Mouse (Mus musculus) neural tube, embryonic 13.5 days (tissue): Measurements from ENCODE around the gene Tgfb2. TPM values are rescaled to one million over a fixed set of nuclear protein-coding genes. Genes with fewer than 3 reads are reported as not detected.

Experiments
- ATAC-seq: fragments of 200-750 bp; cut with Nextera tagmentation; 2 replicates; pipeline ENCODE4 v1.8.0; 2017; ENCODE audit warnings: low read depth, mild to moderate bottlenecking, moderate TSS enrichment, moderate library complexity
- H3K27ac ChIP-seq: fragments of 300-500 bp; sonication (generic); replicated peaks from 2 replicates; pipeline ENCODE4 v1.5.1; 2015; ENCODE audit warnings: moderate library complexity, mild to moderate bottlenecking, inconsistent platforms
- H3K27me3 ChIP-seq: fragments of 300-500 bp; sonication (generic); 2 replicates; pipeline ENCODE4 v1.6.1; 2015; ENCODE audit warnings: mild to moderate bottlenecking, inconsistent platforms
- H3K36me3 ChIP-seq: fragments of 300-500 bp; sonication (generic); 2 replicates; pipeline ENCODE4 v1.6.1; 2015; ENCODE audit warnings: mild to moderate bottlenecking, inconsistent platforms
- H3K4me1 ChIP-seq: fragments of 300-500 bp; sonication (generic); replicated peaks from 2 replicates; pipeline ENCODE4 v1.6.1; 2015; ENCODE audit warnings: inconsistent platforms
- H3K4me2 ChIP-seq: fragments of 300-500 bp; sonication (generic); 2 replicates; pipeline ENCODE4 v1.6.1; 2015; ENCODE audit warnings: inconsistent platforms, mild to moderate bottlenecking, moderate library complexity
- H3K4me3 ChIP-seq: fragments of 300-500 bp; sonication (generic); 2 replicates; pipeline ENCODE4 v1.5.1; 2015; ENCODE audit warnings: mild to moderate bottlenecking, inconsistent platforms
- H3K9ac ChIP-seq: fragments of 300-500 bp; sonication (generic); 2 replicates; pipeline ENCODE4 v1.6.1; 2015; ENCODE audit warnings: moderate library complexity, mild to moderate bottlenecking, inconsistent platforms
- H3K9me3 ChIP-seq: fragments of 300-500 bp; sonication (generic); 2 replicates; pipeline ENCODE4 v1.6.1; 2016; ENCODE audit warnings: inconsistent platforms
- WGBS: fragments of 180-500 bp; shearing (Covaris S2); methylation state at CpG from one replicate; pipeline ENCODE4 v1.1.7; 2015; 5-methylcytosine and 5-hydroxymethylcytosine counted together
- polyA plus RNA-seq: library from polyadenylated mRNA; unstranded; fragments of >200 nt; fragmentation: Nextera tagmentation; extraction: Ambion mirVana; gene quantifications from 2 replicates; pipeline ENCODE4 v1.2.1, GENCODE M21; 2015

The Tgfb2 gene
- polyA plus RNA-seq, 1 experiment from 2014 or later: 24.0 TPM

DNA sequence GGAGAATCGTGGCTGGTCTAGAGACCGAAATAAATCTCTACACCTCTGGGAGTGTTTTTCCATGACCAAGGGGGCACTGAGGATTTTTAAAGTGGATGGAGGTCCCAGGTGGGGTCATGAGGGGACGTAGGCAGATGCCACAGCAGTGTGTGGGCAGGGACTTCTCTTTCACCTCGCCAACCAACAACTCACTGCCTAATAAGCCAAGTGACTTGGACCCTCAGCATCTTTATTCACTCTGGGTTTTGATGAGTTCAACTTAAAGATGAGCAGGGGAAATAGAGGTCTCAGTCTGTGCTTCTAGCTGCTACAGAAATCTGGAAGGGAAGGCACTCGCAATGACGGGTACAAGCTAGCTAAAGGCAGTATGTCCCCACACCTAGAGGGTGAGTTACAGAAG, 74.3 kb downstream of the Tgfb2 start:
- H3K4me3 ChIP-seq: no peak overlapping the region
- no peak overlapping the region for H3K4me2 ChIP-seq
- no peaks in the 10 kb centered on the region for H3K27me3 ChIP-seq
- H3K36me3 ChIP-seq: no peaks in the 10 kb centered on the region
- no peaks in the 10 kb centered on the region for H3K9me3 ChIP-seq
- no peak for ATAC-seq
- H3K9ac ChIP-seq: no peak overlapping the region
- H3K4me1 ChIP-seq: peaks cover 12% of the 10 kb centered on the region
- WGBS: 84% methylated on average over 6 of the region's 6 CpGs
- no peak overlapping the region for H3K27ac ChIP-seq

DNA sequence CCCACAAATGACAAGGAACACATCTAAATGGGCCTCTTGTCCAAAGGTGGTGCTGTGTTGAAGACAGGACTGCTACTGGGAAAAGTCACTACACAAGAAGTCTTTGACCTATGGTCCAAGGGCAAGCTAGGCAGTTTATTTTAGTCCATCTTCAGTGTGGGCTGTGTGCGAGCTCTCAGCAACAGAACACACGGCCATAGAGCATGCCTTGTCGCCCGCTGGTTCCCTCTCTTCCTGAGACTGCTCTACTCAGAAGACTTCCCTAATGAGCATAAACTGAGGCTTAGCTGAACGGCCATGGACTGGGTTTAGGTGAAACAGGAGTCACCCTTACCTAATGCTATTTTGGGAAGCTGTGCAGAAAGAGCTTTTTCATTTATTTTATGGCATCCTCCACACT, 74.8 kb downstream of the Tgfb2 start:
- no peak for ATAC-seq
- no peak overlapping the region for H3K4me2 ChIP-seq
- H3K27me3 ChIP-seq: no peaks in the 10 kb centered on the region
- H3K4me3 ChIP-seq: no peak overlapping the region
- no peak overlapping the region for H3K9ac ChIP-seq
- no peak overlapping the region for H3K27ac ChIP-seq
- WGBS: 90% methylated on average over 5 of the region's 5 CpGs
- H3K36me3 ChIP-seq: no peaks in the 10 kb centered on the region
- no peaks in the 10 kb centered on the region for H3K9me3 ChIP-seq
- H3K4me1 ChIP-seq: peaks cover 12% of the 10 kb centered on the region

DNA sequence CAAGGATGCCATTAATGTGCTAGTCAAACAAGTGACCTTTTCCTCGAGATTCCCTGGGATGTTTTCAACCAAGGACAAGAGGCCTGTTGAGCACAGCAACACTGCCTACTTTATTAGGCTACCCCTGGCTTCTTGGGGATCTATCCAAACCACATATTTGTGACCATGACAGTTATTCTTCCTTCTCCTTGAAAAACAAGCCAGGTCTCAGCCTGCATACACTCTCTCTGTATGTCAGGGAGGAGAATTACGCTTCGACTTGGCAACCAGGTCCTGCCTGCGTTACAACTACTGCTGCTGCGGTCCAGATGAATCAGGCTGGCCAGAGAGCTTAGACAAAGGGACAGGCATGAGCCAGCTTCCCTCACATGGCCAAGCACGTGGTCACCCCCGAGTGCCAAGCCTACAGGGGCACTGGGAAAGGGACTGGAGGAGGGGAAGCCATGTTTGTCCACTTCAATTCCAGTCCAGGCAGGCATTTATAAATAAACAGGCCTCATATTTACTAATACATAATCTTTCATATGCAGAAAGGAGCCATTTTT, 78.3 kb downstream of the Tgfb2 start:
- H3K9me3 ChIP-seq: no peaks in the 10 kb centered on the region
- no peak overlapping the region for H3K27ac ChIP-seq
- no peak overlapping the region for H3K4me2 ChIP-seq
- no peaks in the 10 kb centered on the region for H3K36me3 ChIP-seq
- 77% methylated on average over 7 of the region's 7 CpGs for WGBS
- H3K27me3 ChIP-seq: no peaks in the 10 kb centered on the region
- ATAC-seq: no peak
- H3K4me3 ChIP-seq: no peak overlapping the region
- no peak overlapping the region for H3K9ac ChIP-seq
- H3K4me1 ChIP-seq: no peaks in the 10 kb centered on the region; the same call in 1 of the 2 replicates

DNA sequence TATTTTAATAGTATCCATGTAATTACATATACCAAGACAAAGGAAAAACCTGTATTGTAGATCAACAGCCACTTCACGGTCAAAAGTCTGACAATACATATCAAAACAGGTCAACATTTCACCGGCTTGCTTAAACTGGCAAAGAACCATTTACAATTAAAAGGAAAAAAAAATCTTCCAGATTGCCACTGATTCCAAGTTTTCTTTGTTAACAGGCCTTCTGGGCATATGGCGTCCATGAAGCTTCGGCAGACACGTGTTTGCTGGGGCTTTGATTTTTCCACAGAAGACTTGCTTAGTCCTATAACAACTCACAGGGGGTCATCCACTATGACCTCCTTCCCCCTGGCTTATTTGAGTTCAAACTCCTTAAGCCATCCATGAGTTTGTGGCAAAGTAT, 81.3 kb downstream of the Tgfb2 start:
- 67% methylated on average over 5 of the region's 5 CpGs for WGBS
- Histone ChIP-seq H3K4me1 (no peaks in the 10 kb centered on the region; the same call in 1 of the 2 replicates), H3K4me2 (no peak overlapping the region), H3K27me3 (no peaks in the 10 kb centered on the region), H3K9me3 (no peaks in the 10 kb centered on the region), H3K9ac (no peak overlapping the region), H3K4me3 (no peak overlapping the region), H3K27ac (no peak overlapping the region), H3K36me3 (no peaks in the 10 kb centered on the region)
- no peak for ATAC-seq

DNA sequence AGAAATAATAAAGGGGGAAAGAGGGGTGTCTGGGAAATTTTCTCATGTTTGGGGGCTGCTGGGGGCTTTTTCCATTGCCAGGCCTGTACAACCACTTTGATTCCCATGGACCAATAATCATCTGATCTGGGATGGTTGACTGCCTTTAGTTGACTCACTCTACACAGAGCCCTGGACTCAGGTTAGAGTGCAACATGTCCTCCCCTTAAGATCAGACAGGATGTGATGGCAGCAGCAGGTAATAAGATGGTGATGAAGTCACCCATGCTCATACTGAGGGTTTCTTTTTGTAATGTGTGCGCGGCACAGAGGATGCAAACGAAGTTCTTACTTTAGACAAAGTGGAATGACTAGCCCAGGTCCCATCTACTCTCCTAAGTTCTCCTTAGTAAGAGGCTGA, 84.0 kb downstream of the Tgfb2 start:
- Histone ChIP-seq H3K9me3 (no peaks in the 10 kb centered on the region), H3K36me3 (no peaks in the 10 kb centered on the region), H3K27me3 (no peaks in the 10 kb centered on the region), H3K27ac (no peak overlapping the region), H3K4me1 (no peaks in the 10 kb centered on the region), H3K9ac (no peak overlapping the region), H3K4me2 (no peak overlapping the region), H3K4me3 (no peak overlapping the region)
- WGBS: 97% methylated on average over 3 of the region's 3 CpGs
- ATAC-seq: no peak

DNA sequence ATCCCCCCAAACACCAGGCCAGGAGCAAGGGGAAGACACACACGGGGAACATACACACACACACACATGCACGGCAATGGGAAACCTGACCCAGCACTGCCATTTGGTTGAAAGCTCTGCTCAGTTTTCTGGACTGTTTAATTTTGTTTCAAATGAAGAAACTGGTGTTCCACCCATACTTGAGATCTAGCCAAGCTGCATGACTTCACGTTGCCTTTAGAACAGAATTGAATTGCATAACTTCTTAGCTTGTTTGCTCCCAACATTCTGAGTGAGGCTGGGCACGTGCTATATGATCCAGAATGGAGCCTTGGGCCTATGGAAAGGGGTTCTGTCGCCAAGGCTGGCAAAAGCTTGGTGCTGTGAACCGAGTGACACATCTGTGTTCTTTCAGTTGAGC, 87.5 kb downstream of the Tgfb2 start:
- 85% methylated on average over 6 of the region's 6 CpGs for WGBS
- ATAC-seq: no peak
- H3K9ac ChIP-seq: no peak overlapping the region
- H3K9me3 ChIP-seq: no peaks in the 10 kb centered on the region
- H3K4me1 ChIP-seq: no peaks in the 10 kb centered on the region
- no peak overlapping the region for H3K4me3 ChIP-seq
- H3K27ac ChIP-seq: no peak overlapping the region
- no peaks in the 10 kb centered on the region for H3K27me3 ChIP-seq
- H3K4me2 ChIP-seq: no peak overlapping the region
- no peaks in the 10 kb centered on the region for H3K36me3 ChIP-seq

DNA sequence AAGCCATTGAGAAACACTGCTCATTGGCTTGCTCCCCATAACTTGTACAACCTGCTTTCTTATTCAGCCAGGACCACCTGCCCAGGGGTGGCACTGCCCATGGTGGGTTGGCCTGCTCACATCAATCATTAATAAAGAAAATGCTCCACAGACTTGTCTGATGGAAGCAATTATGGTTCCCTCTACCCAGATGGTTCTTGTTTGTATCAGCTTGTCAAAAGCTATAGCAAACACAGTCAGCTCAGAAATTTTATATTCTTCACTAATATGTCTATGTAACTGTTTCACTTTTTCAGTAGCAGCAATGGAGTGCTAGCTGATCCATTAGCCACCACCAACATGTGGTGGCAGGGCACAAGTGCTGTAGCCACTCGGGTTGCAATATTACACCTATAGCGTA, 94.4 kb downstream of the Tgfb2 start:
- ATAC-seq: no peak
- H3K4me2 ChIP-seq: no peak overlapping the region
- WGBS: 93% methylated on average over 2 of the region's 2 CpGs

DNA sequence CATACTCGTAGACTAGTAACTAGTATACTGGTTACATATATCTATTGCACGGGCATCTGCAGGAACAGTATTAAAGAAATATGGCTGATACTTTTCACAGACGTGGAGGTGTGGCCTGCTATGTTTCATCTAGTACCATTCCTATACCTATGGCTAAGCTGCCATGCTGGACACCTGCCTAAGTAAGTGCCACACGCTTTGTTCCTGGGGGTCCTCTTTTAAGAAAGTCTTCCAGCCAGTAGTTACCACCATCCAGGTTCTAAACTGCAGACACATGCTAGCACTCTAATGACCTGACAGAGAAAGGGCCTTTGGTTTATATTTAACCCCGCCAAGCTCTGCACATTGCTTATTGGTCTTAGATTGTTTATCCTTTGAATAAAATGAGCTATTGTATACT, 95.3 kb downstream of the Tgfb2 start:
- H3K9ac ChIP-seq: peak overlapping the region; percentile 52; the same call in 1 of the 2 replicates
- no peaks in the 10 kb centered on the region for H3K27me3 ChIP-seq
- peaks cover 15% of the 10 kb centered on the region for H3K4me1 ChIP-seq
- no peaks in the 10 kb centered on the region for H3K9me3 ChIP-seq
- H3K4me2 ChIP-seq: no peak overlapping the region
- H3K36me3 ChIP-seq: no peaks in the 10 kb centered on the region
- ATAC-seq: no peak
- H3K4me3 ChIP-seq: no peak overlapping the region
- WGBS: 86% methylated on average over 5 of the region's 5 CpGs
- no peak overlapping the region for H3K27ac ChIP-seq

More for the DNA sequence above, 94.4 kb downstream of the Tgfb2 start:
- peaks cover 15% of the 10 kb centered on the region for H3K4me1 ChIP-seq
- H3K9ac ChIP-seq: no peak overlapping the region
- no peak overlapping the region for H3K27ac ChIP-seq
- no peaks in the 10 kb centered on the region for H3K9me3 ChIP-seq
- no peaks in the 10 kb centered on the region for H3K36me3 ChIP-seq
- no peaks in the 10 kb centered on the region for H3K27me3 ChIP-seq
- no peak overlapping the region for H3K4me3 ChIP-seq

DNA sequence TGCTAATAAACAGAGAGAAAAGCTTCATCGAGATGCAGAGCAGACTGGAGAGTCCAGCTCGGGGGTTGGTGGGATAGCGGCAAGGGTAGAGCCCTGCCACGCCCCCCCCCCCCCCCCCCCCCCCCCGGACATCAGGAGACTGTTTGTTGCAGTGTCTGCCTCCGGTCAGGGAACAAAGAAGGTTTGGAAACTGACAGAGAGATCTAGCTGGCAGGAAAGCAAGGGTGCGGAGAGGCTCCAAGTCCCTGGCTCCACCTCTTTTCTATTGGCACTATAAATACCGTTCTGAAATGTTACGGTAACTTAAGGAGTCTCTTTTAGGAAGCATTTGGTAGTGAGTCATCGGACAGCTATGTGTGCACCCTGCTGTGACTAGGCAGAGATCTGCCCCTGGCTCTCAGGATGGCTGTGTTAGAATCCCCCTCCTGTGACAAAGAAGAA, 96.0 kb downstream of the Tgfb2 start:
- Histone ChIP-seq H3K27me3 (no peaks in the 10 kb centered on the region), H3K27ac (peak overlapping the region; percentile 49), H3K4me3 (no peak overlapping the region), H3K36me3 (no peaks in the 10 kb centered on the region), H3K4me1 (peaks cover 15% of the 10 kb centered on the region), H3K9ac (peak overlapping the region; percentile 52; the same call in 1 of the 2 replicates), H3K4me2 (peak overlapping the region; percentile 39), H3K9me3 (no peaks in the 10 kb centered on the region)
- ATAC-seq: peak; percentile 81
- 4% methylated on average over 8 of the region's 10 CpGs for WGBS

DNA sequence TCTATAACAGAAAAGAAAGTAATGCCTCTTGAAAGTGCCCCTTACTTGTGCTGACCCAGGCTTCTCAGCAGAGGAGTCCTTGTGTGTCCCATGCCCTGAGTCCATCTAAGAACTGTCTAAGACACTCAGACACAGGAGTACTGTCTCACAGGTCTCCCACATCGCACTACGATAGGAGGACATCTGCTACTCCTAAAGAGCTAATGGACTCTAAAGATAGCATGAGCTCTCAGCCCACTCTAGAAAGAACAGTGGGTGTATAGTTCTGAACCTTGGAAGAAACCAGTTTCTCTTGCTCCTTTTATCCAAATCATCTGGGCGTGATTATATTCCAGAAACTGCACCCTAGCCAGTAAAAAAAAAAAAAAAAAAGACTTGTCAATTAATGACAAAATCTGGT, 97.7 kb downstream of the Tgfb2 start:
- Histone ChIP-seq H3K9me3 (no peaks in the 10 kb centered on the region), H3K4me3 (no peak overlapping the region), H3K27ac (no peak overlapping the region), H3K4me2 (no peak overlapping the region), H3K4me1 (peaks cover 15% of the 10 kb centered on the region), H3K36me3 (no peaks in the 10 kb centered on the region), H3K9ac (no peak overlapping the region), H3K27me3 (no peaks in the 10 kb centered on the region)
- 91% methylated on average over 3 of the region's 3 CpGs for WGBS
- no peak for ATAC-seq

DNA sequence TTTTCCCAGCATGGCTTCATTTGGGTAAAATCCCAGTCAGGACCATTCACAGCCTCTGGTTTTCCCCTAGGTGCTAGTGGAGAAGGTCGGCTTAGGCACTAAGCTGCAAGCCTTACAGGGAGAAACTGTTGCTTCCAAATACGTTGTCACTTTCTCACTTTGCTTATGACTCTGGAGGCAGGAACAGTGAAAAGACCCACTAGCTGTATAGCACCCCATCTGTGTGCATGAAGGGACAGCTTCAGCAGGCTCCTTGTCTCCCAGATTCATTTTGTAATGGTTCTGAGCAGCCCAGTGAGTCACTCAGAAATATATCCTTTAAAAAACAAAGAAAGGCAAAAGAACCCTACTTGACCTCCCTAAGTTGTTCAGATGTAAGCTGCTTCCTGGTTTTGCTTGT, 100.2 kb downstream of the Tgfb2 start:
- no peak for ATAC-seq
- Histone ChIP-seq H3K4me2 (no peak overlapping the region), H3K27ac (no peak overlapping the region), H3K36me3 (no peaks in the 10 kb centered on the region), H3K9ac (no peak overlapping the region), H3K9me3 (no peaks in the 10 kb centered on the region), H3K4me1 (peaks cover 15% of the 10 kb centered on the region), H3K27me3 (no peaks in the 10 kb centered on the region), H3K4me3 (no peak overlapping the region)
- WGBS: 84% methylated on average over 2 of the region's 2 CpGs

DNA sequence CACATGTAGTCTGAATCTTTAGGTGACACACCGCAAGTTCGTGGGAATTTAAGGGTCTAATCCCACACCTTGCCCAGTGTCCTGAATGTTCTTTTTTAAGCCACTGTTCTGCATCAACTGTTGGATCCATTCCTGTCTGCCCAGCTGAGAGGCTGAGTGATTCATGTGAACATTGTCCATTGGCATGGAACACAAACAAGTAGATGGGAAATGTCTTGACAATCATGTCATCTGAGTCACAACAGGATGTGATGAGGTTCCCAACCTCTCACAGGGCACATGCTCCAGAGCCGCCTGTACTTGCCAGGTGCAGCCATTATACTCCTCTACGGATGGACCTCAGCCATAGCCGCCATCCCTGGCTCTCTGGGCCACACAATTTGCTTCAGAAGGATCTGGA, 101.7 kb downstream of the Tgfb2 start:
- WGBS: 93% methylated on average over 5 of the region's 5 CpGs
- ATAC-seq: no peak
- no peak overlapping the region for H3K27ac ChIP-seq
- H3K4me2 ChIP-seq: no peak overlapping the region
- no peaks in the 10 kb centered on the region for H3K36me3 ChIP-seq
- peaks cover 1% of the 10 kb centered on the region for H3K4me1 ChIP-seq
- H3K4me3 ChIP-seq: no peak overlapping the region
- no peaks in the 10 kb centered on the region for H3K9me3 ChIP-seq
- no peaks in the 10 kb centered on the region for H3K27me3 ChIP-seq
- H3K9ac ChIP-seq: no peak overlapping the region

DNA sequence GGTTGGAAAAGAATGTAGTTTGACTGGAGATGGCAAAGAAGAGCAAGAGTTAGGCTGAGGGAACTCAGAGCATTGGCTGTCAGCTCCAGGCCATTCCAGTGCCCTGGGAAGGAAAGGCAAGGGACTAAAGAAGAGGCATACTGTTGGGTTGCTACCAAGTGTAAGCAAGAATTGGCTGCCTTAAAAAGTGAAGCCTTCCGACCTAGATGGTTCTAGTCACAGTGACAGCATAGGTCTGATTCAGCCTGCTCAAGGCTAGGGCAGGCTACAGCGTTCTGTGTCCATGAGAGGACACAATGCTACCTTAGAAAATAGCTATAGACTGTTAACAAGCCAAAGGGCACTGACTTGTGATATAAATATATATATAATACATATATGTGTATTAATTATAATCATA, 117.6 kb downstream of the Tgfb2 start:
- ATAC-seq: no peak
- no peak overlapping the region for H3K4me3 ChIP-seq
- H3K4me2 ChIP-seq: no peak overlapping the region
- no peaks in the 10 kb centered on the region for H3K4me1 ChIP-seq
- H3K27ac ChIP-seq: no peak overlapping the region
- H3K27me3 ChIP-seq: no peaks in the 10 kb centered on the region
- no peak overlapping the region for H3K9ac ChIP-seq
- no peaks in the 10 kb centered on the region for H3K9me3 ChIP-seq
- 90% methylated on average over 2 of the region's 2 CpGs for WGBS
- H3K36me3 ChIP-seq: no peaks in the 10 kb centered on the region
